Mouse (Mus musculus): ENCODE measurements around the gene Zdhhc7.

GRCm38 (mm10) chr8:120049949-120050348 lies 51.3 kb downstream of the Zdhhc7 start:
- TF ChIP-seq CTCF (conservative IDR thresholded peaks at IDR 0.05; ENCODE audit: low read length) = no peak
- no peak for TF ChIP-seq NANOG (IDR thresholded peaks at IDR 0.05; ENCODE audit: borderline replicate concordance, low read length)
- TF ChIP-seq POU5F1 (IDR thresholded peaks at IDR 0.05; ENCODE audit: borderline replicate concordance, low read length) = no peak

Data from E14TG2a.4 (cell line).